Mouse (Mus musculus) thymus, postnatal 4 days (tissue): ENCODE results near the gene Sar1a.
A peak's percentile ranks its signal among the peaks of the same experiment; 100 is the strongest.

Experiments
- DNase-seq: peaks from one replicate; pipeline ENCODE4 v3.0.0; 2021

The Sar1a gene

DNA sequence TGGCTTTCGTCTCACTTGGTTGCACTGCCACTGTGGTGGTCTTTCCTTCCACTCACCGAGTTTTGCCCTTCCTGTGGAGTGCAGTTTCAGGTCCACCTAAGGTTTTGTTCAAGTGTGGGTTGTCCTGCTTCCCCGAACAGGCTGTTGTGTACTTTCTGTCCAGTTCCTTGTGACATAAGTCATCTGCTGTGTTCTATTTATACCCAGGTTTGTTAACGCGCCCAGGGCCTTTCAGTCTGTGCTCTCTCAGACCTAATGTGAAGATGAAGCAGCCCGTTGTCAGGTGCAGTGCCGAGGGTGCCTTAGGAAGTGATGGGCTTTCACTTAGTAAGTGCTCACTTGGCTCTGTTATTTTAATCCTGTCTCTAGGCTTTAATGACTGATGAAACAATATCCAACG is 9.3 kb downstream of the Sar1a start:
- DNase-seq = no peak

DNA sequence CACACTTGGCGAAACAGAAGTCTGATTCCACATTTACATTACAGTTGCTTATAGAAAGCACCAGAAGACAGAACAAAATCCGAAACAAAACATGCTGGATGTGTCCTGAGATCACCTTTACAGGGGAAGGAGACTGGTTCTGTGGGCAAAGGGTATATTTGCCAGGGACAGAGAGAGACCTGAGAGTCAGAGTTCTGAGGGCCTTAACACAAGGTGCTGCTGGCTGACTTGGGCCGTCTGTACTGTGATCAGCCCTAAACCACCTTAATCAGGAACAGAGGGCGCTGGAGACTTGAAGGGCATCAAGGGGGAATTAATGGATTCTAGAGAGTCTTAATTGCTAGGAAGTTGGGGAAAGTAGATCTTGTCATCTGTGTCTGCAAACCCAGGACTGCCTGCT is 13.5 kb downstream of the Sar1a start:
- no peak for DNase-seq

DNA sequence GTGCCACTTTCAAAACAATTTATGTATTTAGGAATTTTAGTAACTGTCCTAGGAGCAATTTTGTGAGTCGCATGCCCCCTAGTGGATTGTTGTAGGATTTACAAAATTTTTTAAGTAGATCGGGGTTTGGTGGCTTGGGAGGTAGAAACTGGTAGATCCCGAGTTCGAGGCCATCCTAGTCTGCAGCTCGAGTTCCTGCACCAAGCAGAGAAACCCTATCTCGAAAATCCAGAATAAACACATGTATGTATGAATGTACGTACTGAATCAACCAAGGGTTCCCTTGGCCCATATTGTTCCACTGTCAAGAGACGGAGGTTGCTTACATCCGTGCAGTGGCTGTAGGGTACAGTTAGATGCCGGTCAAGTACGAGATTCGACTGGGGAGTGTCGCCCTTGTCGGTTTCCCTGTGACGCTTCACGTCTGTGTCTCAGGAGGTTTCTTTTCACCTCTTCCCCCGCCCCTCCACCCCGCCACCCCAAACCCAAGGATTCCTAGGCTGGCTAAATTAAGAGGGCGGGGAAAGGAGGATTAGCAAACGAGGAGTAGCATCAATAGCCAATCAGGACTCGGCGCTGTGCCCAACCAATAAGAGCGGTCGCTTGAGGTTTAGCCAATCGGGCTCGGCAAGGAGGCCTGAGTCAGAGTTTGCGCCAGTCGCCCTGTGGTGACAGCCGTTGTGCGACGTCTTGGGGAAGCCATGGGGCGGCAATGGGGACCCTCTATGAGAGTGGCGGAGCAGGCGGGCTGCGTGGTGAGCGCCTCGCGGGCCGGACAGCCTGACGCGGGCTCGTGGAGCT is 15.0 kb downstream of the Sar1a start, which contains the start of gene Tysnd1:
Gene Tysnd1, plus strand, starts transcription at position 645 of the 801 bp plus-strand sequence.
- peak; percentile 91 for DNase-seq

- DNase-seq = peak; percentile 69
Observed at GRCm38 (mm10) chr10:61695703-61696559, 15.8 kb downstream of the Sar1a start.

DNA sequence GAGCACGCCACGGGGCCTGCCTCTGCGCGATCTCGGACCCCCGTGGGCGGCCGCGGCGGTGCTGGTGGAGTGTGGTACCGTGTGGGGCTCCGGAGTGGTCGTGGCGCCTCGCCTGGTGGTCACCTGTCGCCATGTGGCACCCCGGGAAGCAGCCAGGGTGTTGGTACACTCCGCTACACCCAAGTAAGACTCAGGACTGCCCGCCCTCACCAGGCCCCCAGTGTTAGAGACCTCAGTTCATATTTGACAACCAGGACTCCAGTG is 16.4 kb downstream of the Sar1a start:
- no peak for DNase-seq

DNA sequence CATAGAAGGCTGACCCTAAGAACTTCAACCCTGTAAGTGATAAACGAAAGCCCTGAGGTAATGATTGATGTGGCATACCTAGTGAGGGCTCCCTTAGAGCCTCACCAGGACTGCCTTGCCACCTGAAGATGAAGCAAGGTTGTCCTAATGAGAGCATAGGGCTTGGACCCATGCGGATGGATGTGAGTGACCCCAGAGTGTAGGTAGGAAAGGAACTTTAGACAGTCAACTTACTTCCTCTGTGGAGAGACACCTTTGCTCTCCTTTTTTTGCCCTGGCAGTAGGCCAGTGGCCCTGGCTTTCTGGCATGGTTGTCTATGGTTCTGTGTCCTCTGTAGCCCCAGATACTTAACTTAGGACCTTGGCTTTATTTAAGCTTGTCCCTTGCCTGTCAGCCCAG is 16.9 kb downstream of the Sar1a start:
- no peak for DNase-seq

DNA sequence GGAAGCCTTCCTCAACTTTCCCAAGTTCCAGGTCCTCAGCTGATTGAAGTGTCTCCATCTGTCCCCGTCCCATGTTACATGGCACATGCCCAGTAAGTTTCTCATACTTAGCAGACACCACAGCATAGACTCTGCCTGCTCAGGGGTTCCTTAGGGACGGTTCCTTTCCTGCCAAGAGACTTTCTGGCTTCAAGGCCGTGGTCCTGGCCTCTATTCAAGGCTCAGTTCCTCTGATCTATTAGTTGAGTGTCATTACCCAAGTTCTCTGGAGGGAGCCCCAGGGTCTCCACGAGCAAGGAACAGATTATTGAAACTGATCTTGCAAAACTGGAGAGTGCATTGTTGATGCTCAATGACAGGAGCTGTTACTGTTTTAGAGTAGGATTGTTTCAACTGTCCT is 24.6 kb downstream of the Sar1a start:
- no peak for DNase-seq

DNA sequence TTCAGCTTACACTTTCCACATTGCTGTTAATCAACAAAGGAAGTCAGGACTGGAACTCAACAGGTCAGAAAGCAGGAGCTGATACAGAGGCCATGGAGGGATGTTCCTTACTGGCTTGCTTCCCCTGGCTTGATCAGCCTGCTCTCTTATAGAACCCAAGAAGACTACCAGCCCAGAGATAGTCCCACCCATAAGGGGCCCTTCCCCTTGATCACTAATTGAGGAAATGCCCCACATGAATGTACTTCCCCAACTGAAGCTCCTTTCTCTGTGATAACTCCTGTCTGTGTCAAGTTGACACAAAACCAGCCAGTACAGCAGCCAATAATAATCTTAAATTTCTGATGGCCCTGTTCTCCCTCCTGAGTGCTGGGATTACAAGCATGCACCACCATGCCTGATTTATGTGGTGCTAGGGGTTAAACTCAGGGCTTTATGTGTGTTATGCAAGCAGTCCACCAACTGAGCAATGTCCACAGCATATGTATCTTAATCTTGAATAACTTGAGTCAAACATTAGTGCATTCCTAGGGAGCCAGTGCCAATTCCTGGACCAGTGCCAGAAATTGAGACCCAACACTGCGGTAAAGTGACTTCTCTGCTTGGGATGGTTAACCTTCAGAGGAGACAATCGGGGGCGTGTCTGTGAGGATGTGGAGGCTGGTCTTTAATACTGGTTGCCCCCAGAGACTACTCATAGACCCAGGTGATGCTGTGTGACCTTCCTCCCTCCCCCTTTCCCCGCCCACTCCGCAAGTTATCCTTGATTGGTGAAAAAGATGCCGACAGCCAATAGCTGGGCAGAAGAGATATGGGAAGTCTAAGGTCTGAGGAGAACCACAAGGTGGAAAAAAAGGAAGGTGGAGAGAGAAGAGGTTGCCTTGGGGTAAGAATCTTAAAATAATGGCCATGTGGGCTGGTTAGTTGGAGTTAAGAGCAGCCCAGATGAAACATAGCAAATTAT is 26.6 kb downstream of the Sar1a start:
- no peak for DNase-seq

DNA sequence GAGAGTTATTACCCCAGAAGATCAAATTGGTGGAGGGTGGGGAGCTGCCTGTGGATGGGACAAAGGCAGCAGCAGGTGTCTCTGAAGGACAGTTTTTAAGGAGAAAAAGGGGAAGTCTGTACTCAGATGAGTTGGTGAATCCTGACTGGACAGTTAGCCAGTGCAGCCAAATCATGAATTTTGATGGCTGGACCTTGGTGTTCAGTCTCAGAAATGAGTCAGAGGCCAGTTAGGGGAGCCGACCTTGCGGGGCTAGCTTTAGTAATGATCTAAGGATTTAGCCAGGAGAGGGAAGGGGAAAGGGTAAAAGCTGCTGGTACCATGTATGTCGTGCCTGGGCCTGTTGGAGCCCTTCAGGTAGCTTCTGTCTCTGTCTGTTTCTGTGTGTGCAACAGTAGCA is 33.5 kb downstream of the Sar1a start:
- DNase-seq = no peak

GRCm38 (mm10) chr10:61714146-61714545 is 34.0 kb downstream of the Sar1a start:
- DNase-seq = no peak

GRCm38 (mm10) chr10:61714771-61715461 is 34.8 kb downstream of the Sar1a start, which contains the start of gene Aifm2:
Aifm2 (plus strand) TSS chr10:61715263.
- DNase-seq = peak; percentile 38

DNA sequence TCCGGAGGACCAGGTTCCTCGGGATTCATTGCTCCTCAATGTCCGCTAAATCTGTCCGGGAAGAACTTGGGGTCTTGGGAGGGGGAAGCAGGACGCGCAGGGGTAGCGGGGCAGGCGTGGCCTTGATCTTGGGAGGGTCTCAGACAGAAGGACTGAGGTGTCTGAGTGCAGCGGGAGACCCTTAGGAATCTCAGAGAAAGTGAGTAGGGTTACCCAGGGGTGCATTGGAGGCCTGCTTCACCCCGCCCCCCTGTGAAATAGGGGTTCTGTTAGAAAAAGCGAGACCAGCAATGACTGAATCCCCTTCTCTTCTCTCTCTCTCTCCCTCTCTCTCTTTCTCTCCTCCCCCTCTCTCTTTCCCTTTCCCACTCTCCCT is 35.4 kb downstream of the Sar1a start:
- no peak for DNase-seq

DNA sequence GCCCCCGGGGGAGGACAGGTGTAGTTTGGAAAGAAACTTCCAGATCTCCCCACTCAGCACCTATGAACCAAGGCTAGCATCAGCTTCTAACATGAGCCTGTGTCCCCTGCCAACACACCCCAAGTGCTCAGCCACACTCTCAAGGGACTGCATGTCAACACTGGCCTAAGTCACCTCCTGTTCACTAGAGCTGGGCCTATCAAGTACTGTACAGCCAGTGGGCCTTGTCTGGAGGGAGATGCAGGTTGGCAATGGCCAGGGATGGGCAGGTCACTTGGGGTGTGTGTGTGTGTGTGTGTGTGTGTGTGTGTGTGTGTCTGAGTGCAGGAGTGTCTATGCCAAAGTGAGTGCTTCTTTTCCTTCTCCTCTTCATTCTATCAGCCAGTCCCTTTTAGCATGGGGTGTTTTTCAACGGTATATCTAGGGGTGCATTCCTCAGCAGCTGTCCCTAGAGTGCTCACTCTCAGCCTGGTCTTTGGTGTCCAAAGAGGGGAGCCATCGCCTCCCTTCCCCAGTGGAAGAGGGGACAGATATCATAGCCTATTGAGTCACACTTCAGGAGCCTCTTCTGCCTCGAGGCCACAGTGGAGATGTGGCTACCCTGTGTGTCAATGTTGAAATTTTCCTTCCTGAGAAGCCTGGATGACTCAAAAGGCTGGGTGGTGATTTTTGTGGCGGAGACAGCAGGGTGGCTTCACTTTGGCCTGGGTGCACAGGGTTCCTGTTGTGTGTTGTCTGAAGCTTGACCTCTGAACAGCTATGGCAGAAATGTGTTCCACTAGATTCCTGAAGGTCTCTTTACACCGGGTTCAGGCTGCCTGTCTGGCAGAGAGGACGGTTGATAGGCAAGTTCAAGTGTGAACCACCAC is 36.1 kb downstream of the Sar1a start:
- no peak for DNase-seq

GRCm38 (mm10) chr10:61717406-61718296 is 37.6 kb downstream of the Sar1a start:
- no peak for DNase-seq

DNA sequence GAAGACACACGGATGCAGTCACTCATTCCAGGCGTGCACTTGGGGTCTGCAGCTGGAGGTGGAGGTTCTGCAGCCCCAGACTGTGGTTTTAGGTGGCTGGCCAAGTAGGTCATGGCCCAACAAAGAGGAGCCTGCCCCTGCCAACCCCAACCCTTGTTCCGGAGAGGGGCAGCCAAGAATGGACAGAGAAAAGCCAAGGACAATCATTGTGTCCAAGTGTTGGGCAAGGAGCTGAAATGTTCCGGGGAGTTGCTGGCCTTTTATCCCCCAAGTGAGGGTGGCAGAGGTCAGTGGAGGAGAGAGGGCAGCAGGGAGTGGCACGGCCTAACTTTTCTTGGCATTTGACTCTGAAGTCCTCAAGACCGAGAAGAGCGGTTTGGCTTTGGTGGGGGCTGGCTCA is 40.2 kb downstream of the Sar1a start:
- DNase-seq = no peak

DNA sequence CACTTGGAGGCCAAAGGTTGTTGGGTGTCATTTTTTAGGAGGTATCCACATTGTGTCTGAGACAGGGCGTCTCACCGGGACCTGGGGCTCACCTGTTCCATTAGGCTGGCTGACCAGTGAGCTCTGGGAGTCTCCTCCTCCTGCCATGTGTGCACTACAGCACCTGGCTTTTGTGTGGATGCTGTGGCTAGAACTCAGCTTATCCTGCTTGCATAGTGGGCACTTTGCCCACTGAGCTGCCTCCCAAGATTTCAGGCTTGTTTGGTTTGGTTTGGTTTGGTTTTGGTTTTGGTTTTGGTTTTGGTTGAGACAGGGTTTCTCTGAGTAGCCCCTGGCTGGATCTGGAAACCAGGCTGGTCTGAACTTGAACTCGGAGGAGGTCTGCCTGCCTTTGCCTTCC is 42.1 kb downstream of the Sar1a start:
- DNase-seq = no peak

- no peak for DNase-seq
Observed at GRCm38 (mm10) chr10:61723271-61723670, 43.2 kb downstream of the Sar1a start.

GRCm38 (mm10) chr10:61729181-61729580 is 49.1 kb downstream of the Sar1a start:
- no peak for DNase-seq

DNA sequence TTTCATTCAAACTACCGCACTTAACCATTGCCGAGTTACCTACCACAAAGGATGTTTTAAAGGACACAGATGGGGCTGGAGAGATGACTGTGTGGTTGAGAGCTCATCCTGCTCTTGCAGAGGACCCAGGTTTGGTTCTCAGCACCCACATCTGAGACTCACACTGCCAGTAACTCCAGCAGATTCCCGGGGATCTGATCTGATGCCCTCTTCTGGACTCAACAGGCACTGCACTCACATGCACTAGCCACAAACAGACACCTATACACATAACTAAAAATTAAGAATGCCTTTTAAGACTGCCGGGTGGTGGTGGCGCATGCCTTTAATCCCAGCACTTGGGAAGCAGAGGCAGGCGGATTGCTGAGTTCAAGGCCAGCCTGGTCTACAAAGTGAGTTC is 50.1 kb downstream of the Sar1a start:
- no peak for DNase-seq

GRCm38 (mm10) chr10:61734377-61734776 is 54.3 kb downstream of the Sar1a start:
- DNase-seq = peak; percentile 47
